Mouse (Mus musculus) myocyte (in vitro differentiated cells): ENCODE measurements at regions not wholly inside any gene's neighbourhood (a gene's known extent, or its start where the extent isn't known, plus 50 kb on each side); places are given as distances from the start of the nearest gene placed in this dataset.

Source experiments
- CEBPB ChIP-seq: IDR thresholded peaks from 2 replicates; pipeline ENCODE4 v1.6.1; 2011; ENCODE audit warnings: mild to moderate bottlenecking, moderate library complexity; ENCODE audit not compliant: poor library complexity, insufficient read depth, severe bottlenecking
- E2F4 ChIP-seq: IDR thresholded peaks from one replicate; pipeline ENCODE4 v1.6.1; 2011; ENCODE audit warnings: mild to moderate bottlenecking, control low read depth, moderate library complexity; ENCODE audit not compliant: insufficient read depth
- MAX ChIP-seq: IDR thresholded peaks from one replicate; pipeline ENCODE4 v1.6.1; 2011; ENCODE audit warnings: low read depth, mild to moderate bottlenecking, control low read depth
- POLR2A ChIP-seq: IDR thresholded peaks from one replicate; pipeline ENCODE4 v1.6.1; 2011; ENCODE audit warnings: low read depth, mild to moderate bottlenecking, control low read depth, moderate library complexity; ENCODE audit not compliant: insufficient read length
- POLR2AphosphoS2 ChIP-seq: IDR thresholded peaks from one replicate; pipeline ENCODE4 v1.6.1; 2011; ENCODE audit warnings: low read depth, control low read depth; ENCODE audit not compliant: insufficient read length

- no peak for TF ChIP-seq POLR2A
- TF ChIP-seq MAX = no peak
- TF ChIP-seq CEBPB = no peak
- TF ChIP-seq E2F4 = no peak
- TF ChIP-seq POLR2AphosphoS2 = no peak
These were observed 378.2 kb downstream of the Fbxo8 start for GRCm38 (mm10) chr8:56929076-56929475.
